Mouse (Mus musculus): ENCODE measurements around the gene Igfbpl1.
A peak's percentile ranks its signal among the peaks of the same experiment; 100 is the strongest.

The Igfbpl1 gene

GRCm38 (mm10) chr4:45821995-45822394 is 4.7 kb downstream of the Igfbpl1 start:
- no peak for DNase-seq

- DNase-seq = peak; percentile 62
These were observed 6.5 kb downstream of the Igfbpl1 start for GRCm38 (mm10) chr4:45820074-45820830.

- DNase-seq = peak; percentile 19
These were observed 7.4 kb downstream of the Igfbpl1 start for GRCm38 (mm10) chr4:45819208-45819931.

GRCm38 (mm10) chr4:45818814-45819207 is 7.9 kb downstream of the Igfbpl1 start:
- DNase-seq = no peak

GRCm38 (mm10) chr4:45815542-45815941 is 11.2 kb downstream of the Igfbpl1 start:
- peak; percentile 26 for DNase-seq

GRCm38 (mm10) chr4:45811250-45811649 is 15.5 kb downstream of the Igfbpl1 start:
- no peak for DNase-seq

GRCm38 (mm10) chr4:45808034-45808433 is 18.7 kb downstream of the Igfbpl1 start:
- no peak for DNase-seq

GRCm38 (mm10) chr4:45802900-45803299 is 23.8 kb downstream of the Igfbpl1 start:
- DNase-seq = no peak

GRCm38 (mm10) chr4:45799956-45800537 is 26.7 kb downstream of the Igfbpl1 start:
- DNase-seq = no peak

- peak; percentile 81 for DNase-seq
These were observed 27.8 kb downstream of the Igfbpl1 start, which contains the start of gene Aldh1b1 for GRCm38 (mm10) chr4:45798964-45799363. Gene Aldh1b1, plus strand, starts transcription at chr4:45799022.

- no peak for DNase-seq
These were observed 30.0 kb downstream of the Igfbpl1 start for GRCm38 (mm10) chr4:45796760-45797159.

GRCm38 (mm10) chr4:45795191-45795811 is 31.4 kb downstream of the Igfbpl1 start:
- peak; percentile 61 for DNase-seq

GRCm38 (mm10) chr4:45790018-45790417 is 36.7 kb downstream of the Igfbpl1 start:
- DNase-seq = no peak

GRCm38 (mm10) chr4:45789263-45789958 is 37.3 kb downstream of the Igfbpl1 start:
- peak; percentile 52 for DNase-seq

GRCm38 (mm10) chr4:45788446-45789081 is 38.2 kb downstream of the Igfbpl1 start:
- no peak for DNase-seq

- DNase-seq = no peak
These were observed 40.0 kb downstream of the Igfbpl1 start for GRCm38 (mm10) chr4:45786674-45787073.

- DNase-seq = no peak
These were observed 40.8 kb downstream of the Igfbpl1 start for GRCm38 (mm10) chr4:45785959-45786358.

- DNase-seq = no peak
These were observed 43.1 kb downstream of the Igfbpl1 start for GRCm38 (mm10) chr4:45783671-45784070.

GRCm38 (mm10) chr4:45771619-45772018 is 55.1 kb downstream of the Igfbpl1 start:
- peak; percentile 67 for DNase-seq

- no peak for DNase-seq
These were observed 55.5 kb downstream of the Igfbpl1 start for GRCm38 (mm10) chr4:45771173-45771572.

- DNase-seq = no peak
These were observed 56.1 kb downstream of the Igfbpl1 start for GRCm38 (mm10) chr4:45770638-45771033.
